Mouse (Mus musculus) spleen, postnatal 10 days (tissue): ENCODE measurements at regions not wholly inside any gene's neighbourhood (a gene's known extent, or its start where the extent isn't known, plus 50 kb on each side); places are given as distances from the start of the nearest gene placed in this dataset.

ENCODE experiments used
- DNase-seq, 2 experiments: peaks; one replicate each; pipeline ENCODE4 v3.0.0; 2021 to 2022; ENCODE audit warnings: low spot score in 2 of 2

DNA sequence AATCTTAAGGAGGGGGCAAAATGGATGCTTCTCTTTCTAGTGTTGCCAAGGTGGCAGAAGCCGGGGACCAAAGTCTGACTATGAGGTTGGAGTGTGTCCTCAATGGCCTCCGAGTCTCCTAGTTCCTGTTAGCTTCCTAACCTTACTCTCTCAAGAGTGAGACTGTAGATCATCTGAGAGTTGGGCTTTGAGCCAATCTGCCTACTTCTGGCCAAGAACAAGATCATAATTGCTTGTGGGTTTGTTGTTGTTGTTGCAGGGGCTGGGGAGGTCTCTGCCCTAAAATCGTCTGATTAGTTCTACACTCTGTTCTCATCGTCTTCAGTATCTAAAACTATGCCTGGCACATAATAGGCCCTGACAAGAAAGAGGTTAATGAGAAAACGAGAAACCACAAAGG lies 110.8 kb upstream of the Syt6 start:
- no peak for DNase-seq

DNA sequence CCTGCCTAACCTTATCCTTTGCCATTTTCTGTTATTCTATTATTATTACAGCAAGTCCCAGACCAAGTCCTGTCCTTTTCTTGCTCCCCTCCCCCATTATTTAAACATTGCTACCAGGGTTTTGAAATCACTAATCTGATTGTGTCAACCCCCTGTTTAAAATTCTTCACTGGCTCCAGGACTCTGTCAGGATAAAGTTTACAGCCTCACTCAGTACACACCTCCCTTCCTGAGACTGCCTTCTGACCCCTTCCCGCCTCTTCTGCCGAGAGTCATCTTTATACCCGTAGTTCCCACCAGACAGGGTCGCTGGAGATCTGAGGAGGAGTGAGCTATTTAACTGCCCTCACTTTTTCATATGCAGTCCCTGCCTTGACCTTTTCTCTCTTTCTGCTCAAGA lies 110.3 kb upstream of the Syt6 start:
- no peak for DNase-seq

DNA sequence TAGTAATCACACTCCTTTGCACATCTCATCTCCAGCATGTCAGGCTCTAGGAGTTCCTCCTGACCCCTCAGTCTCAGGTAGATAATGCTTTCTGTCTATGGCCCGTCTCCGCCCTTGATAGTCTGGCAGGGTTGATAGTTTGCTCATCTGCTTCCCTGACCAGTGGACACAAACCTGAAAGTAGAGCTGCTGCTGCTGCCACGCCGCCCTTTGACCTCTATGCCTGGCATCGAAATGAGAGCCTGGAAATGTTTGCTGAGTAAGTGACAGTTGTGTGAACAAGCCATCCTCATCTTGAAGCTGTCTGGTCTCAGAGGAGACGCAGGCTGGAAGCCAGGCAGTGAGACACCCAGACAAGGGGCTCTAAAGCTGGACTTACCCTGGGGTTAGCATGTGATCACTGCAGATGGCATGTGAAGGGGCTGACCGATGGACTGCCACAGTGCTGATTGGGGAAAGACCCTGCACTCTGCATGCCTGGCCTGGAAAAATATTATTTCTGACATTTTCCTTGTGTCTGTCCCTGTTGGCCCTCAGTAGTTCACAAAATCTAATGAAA lies 109.8 kb upstream of the Syt6 start:
- no peak for DNase-seq

DNA sequence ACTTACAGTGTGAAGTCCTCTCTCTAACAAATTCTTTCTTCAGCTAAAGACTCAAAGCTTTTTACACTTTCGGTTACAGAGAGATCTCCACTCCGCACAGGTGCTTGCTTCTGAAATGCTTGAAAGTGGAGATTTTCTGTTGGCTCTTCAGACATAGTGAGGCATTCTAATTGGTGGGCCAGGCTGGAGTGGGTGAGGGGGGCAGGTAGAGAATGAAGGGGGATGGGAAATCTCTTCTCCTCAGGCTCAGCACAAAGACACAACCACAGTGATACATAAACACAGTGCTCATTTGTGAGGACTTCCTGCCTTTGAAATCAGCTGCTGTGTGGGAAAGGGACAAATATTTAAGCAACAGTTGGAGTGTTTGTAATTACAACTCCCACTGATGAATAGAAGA lies 109.1 kb upstream of the Syt6 start:
- no peak for DNase-seq

DNA sequence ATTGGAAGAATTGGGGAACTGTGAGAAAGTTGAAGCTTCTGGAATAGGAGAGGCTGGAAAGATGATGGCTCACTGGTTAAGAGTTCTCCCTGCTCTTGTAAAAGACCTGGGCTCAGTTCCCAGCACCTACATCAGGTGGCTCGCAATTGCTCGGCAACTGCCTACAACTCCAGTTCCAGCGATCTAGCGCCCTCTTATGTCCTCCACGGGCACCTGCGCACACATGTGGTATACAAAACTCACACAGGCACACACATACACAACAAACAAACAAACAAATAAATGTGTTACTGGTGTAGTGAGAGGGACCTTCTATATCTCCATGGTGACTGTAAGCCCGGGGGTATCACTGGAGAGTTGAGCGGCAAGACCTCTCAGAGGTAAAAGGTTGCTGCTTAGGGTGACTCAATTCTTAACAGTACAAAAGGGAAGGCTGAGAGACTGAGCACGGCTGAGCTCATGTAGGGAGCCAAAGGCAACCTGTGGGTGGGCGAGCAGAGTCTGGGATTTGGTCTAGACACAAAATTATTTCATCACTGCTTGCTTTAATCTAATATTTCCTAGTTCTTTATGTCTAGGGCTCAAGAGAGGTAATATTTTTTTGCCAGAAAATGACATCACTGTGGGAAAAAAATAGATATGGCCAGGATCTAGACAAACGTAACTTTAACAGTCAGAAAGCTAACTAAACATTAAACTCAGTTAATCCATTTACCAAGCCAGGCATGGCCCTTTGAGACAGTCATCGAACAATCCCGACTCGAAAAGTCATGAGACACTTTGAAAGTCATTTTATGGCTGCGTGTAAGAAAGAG lies 104.2 kb upstream of the Syt6 start:
- DNase-seq, result no peak

DNA sequence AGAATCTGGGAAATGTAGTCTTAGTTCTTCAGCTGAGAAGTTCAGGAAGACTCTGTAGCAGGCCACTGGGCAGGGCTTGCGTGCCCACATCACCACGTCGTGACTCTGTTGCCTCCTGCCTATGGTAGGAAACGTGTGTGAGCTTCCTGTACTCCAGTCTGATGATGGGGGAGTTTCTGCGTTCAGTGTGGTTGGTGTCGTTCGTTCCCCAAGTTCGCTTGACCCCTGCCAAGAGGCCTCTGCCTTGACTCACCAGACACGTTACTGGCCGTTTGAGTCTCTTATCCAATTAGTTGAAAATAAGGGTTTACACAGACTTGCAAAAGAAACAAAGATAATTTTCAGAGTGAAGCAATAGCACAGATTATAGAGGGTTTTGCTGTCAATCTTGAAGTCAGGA lies 102.4 kb upstream of the Syt6 start:
- DNase-seq, result no peak

DNA sequence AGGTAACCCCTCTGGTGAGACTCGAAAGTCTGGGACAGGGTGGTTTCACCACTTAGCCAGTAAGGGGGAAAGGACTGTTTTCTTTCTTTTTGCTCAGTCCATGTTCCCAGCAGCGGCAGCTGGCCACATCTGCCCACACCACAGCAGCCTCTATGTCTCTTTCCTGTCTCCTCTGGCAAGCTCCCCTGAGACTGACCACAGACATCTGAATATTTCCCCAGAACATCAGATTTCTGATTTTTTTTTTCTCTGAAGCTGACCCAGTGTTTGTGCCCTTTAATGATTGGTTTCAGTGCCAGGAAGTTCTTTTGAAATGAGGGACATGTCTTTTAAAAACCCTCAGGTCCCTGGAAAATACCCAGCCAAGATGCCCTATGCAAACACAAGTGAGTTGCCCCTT lies 101.7 kb upstream of the Syt6 start:
- DNase-seq, result no peak

DNA sequence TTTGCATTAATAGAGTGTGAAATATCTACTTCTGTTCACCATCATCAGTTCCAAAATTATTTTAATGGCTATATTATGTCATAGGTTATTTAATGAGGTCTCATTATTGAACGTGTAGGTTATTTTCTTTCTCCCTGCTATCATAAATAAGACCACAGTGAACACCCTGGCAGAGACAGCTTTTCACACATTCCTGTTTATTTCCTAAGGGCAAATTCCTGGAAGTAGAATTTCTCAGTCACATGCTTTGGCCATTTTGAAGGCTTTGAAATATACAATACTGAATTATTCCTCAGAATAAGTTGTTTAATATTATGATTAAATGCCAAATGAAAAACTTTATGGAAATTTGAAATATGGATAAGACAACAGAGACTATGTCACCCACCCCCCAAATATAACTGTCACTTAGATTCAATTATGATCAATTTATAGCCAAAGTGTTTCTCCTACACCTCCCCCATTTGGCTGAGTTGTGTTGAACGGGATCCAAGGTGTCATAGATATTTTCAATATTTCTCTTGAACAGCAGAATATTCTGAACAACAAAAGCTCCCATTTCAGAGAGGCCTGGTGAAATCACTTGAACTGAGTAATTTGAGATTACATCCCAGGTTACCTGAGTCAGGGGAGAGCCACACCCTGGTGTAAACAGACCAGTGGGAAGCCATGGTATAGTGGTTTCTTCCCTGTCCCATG lies 95.0 kb upstream of the Syt6 start:
- DNase-seq, result no peak

DNA sequence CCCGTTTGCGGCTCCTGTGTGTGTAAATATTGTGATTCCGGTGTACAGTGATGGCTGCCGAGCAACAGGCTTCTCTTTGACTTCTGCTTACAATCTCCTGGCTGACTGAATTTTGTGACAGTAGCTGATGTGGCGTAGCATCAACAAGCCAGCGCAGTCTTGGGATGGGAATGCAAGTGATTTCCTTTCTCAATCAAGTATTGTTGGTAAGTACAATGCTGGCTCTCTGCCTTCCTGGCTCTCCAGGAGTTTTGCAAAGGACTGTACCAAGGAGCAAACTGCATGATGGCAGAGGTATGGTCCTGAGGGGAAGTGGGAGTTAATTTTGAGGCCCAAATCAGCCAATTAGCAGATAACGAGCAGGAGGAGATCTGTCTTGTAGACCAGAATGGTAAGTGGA lies 94.4 kb upstream of the Syt6 start:
- no peak for DNase-seq

DNA sequence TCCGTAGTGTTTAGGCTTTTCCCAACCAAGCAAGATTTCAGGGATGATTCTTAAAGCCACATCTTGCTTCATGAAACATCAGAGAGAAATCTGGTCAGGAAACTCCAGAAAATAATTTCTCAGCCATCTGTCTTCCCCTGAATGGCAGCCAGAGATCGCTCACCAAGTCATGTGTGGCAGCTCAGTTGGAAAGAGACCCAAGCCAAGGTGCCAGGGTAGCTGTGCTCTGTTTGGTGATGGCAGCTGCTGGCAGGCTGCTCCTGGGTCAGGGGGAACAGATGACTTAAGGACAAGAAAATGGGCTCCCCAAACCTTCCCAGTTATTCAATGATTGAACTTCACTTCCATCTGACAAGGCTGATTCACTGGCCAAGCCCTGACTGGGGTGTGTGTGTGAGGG lies 91.7 kb upstream of the Syt6 start:
- no peak for DNase-seq

DNA sequence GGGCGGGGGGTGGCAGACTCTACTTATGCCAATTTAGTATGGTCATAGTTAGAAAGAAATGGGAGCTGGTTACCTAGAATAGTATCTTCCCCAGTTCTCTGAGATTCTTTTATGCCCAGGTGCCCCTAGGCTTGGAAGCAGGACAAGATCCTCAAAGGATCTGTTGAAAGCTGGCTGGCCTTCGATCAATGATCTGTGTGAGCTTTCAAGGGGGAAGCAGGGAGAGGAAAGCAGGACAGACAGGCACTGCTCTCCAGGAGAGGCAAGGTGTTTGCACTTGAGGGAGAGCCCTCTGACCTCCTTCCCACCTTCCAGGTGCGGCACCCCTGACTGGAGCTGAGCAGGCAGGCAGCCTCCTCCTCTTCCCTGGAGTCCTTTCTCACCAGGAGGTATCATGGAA lies 91.3 kb upstream of the Syt6 start:
- no peak for DNase-seq

DNA sequence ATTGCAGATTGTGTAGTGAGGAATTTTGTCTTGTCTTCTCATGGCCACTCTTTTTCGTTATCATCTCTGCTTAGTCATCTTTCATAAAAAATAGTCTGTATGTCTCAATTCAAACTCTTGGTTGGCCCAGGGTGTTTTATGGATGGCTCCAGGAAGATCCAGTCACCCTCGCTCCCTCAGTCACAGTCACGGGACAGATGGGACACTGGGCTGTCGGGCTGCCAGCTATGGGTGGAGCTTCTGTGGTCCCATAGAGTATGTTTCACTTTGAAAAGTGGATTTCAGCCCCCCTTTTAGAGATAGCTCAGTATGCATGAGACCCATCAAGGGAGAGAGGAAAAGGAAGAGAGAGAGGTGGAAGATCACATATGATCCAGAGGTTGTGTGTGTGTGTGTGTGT lies 85.2 kb upstream of the Syt6 start:
- DNase-seq, result no peak

DNA sequence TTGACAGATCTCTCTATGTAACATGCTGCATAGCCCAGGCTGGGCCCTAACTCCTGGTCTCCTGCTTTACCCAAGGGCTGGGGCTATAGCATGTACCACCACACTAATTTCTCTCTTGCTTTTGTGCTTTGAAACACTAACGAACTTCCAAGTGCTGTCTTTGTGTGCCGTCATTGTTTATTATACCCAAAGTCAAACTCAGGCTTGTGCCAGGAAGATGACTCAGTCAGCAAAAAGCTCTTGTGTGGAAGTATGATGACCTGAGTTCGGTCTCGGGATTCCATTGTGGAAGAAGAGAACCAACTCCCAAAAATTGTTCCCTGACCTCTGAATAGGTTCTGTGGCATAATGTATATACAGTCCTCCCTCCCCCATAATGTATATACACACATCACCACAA lies 84.1 kb upstream of the Syt6 start:
- DNase-seq, result no peak

DNA sequence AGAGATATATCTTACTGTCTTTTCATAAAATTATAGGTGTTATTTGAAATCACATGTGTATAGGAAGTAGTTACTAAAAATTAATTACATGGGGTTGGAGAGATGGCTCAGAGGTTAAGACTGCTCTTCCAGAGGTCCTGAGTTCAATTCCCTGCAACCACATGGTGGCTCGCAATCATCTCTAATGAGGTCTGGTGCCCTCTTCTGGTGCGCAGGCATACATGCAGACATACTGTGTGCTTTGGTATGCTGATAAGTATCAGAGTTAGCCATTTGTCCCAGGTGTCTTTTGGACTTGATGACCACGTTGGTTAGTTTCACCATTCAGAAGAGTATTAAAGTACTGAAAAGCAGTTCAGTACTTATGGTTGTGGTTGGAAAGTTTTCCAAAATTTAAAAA lies 82.8 kb upstream of the Syt6 start:
- no peak for DNase-seq

DNA sequence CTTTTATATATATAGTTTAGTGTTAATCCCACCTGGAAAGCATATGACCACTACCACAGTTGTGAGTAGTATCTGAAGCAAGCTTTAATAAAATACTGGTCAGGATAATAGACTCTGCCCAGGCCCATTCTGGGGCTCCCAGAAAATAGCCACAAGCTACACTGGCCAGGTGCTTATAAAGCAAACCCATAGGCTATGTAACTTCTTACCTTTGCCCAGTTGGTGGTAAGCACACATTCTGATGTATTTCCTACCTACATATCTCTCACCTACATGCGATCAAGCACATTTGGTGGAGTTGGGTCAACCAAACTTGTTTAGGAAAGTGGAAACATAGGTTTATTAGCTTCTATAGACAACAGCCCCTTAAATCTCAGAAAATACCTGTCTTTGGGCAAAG lies 81.4 kb upstream of the Syt6 start:
- no peak for DNase-seq

DNA sequence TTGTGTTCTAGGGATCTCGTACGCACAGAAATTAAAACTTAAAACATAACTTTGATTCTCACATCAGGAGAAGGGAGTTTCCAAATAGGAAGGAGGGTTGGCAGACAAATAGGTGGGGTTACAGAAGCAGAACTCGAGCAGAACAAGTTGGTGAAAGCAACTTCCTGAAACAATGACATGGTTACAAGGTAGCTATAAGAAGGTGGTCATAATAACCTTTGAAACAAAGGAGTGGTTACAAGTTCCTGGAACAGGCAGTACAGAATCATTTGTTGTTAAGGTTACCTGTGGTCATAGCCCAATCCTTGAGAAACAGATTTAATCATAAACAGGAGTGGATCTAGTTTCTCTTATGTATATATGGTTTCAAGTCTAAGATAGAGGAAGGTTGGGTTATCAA lies 81.0 kb upstream of the Syt6 start:
- no peak for DNase-seq

DNA sequence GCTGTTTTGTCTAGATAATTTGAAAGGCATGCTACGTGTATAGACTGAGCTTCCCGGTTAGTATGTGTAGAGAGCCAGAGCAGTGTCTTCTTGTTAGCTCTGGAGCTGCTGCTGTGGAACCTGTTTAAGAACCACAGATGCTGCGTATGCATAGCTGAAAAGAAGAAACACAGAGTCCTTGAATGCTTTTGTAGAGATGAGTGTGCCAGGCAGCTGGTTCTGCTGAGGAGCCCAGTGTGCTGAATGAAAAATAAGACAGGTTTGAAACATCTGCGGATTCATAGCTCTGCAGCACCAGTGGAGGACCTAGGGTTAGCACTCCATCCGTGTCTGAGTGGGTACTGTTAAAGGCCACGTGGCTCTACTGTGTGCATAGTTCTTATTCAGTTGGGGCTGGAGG lies 78.9 kb upstream of the Syt6 start:
- no peak for DNase-seq

DNA sequence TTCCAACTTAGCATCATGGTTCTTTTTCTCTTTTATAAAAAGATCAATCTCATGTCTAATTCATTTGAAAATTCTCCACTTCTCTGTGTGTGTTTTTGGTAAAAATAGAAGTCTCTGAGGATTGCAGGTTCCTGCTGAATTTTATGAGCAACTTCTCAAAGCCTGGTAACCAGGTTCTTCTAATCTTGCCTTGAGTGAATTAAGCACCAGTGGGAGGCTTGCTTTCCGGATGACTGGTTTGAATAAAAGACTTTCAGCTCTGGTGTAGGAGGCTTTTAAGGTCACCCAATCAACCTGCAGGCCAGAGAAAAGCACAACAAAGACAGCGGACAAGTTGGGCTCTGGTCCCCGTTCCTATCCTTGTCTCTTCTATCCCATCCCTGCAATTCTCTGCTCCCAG lies 78.3 kb upstream of the Syt6 start:
- no peak for DNase-seq

DNA sequence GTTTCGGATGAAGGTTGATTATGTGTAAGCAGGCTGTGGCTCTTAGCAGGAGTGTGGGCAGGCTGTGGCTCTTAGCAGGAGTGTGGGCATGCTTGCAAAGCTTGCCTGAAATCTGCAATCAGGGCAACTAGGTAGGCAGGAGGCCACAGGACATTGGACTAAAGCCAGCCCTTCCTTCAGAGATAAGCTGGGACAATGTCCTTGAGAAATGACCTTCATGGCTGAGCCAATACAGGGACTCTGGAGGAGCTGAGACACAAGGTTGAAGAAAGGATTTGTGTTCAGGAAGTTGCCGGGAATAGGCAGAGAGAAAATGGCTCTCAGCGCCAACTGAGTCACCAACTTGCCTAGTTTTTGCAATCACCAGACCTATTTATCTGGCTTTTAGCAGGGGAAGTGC lies 77.3 kb upstream of the Syt6 start:
- DNase-seq, result no peak

DNA sequence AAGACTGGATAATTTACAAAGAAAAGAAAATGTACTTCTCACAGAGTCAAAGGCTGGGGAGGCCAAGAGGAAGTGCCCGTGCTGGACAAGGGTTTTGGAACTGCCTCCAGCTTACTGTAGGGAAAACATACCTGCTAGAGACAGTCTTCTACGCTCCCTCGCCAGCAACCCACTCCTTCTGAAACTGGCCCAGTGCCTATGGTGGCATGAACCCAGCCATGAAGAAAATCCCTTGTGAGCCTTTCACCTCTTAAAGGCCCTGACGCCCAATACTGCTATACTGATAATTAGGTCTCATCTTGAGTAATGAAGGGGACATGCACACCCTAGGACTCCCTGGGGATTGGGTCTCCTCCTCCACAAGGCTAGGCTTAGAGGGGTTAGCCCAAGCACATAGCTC lies 76.6 kb upstream of the Syt6 start:
- no peak for DNase-seq

DNA sequence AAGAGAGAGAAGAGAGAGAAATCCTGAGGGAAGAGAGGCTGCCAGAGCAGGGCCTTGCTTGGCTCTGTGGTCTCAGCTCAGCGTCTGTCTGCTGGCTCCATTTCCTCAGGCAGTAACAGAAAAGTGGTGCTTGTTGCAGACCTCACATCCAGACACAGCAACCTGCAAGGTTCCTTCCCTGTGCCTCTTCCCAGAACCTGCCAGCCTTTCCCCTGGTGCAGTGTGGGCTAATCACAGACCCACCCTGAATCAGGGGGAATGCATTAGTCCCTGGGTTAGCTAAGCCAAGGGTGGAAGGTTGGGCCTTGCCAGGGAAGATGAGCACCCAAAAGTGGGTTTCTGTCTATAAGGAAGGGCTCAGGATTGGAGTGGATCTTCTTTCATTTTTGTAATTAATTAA lies 75.2 kb upstream of the Syt6 start:
- DNase-seq, result no peak

DNA sequence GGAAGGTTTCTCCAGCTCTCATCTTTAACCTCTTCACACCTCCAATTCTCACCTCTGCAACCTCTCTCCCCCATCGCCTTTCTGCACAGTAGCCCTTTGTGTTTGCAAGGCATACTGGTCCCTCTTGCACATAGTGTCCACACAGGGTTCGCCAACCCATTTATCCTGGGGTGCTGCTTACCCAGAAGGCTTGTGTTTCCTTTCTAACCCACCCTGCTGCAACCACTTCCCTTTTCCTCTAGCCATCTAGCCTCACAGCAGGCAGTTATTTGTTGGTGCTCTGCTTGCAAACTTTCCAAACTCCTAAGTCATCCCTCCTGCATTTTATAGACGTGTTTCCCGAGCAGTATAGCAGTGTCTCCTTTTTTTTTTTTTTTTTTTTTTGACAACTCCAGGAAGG lies 74.7 kb upstream of the Syt6 start:
- no peak for DNase-seq

DNA sequence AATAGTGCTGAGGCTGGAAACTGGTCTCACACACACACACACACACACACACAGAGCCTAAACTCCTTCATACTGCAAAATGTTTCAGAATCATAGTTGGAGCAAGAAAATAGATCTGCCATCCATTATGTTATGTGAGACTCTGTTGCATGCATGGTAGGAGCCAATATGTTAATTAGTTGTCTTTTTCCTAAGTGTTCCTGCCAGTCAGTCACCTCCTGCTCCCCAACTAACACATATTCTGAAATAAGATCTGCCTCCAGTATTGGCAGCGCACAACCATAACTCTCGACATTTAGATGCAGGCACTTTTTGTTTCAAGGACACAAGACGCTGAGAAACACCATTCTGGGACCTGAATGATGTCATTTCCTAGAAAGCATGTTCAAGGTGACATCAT lies 70.9 kb upstream of the Syt6 start:
- DNase-seq, result no peak
